ENCODE assay signal across 8 mouse cellular contexts in genomic region chr9:96363581-96364140, GRCm38 (mm10). TPM values are rescaled to one million over a fixed set of nuclear protein-coding genes. Genes with fewer than 3 reads are reported as not detected.
A peak's percentile ranks its signal among the peaks of the same experiment; 100 is the strongest.
DNase-seq lines count a peak whose midpoint lies in the region; ATAC-seq and TF ChIP-seq lines count a peak whose summit lies in the region.

No protein-coding gene starts in this region.

- no peaks in the 10 kb centered on the region for H3K9me3 ChIP-seq in embryonic facial prominence, embryonic 12.5 days
- H3K9me3 ChIP-seq in limb, embryonic 10.5 days (replicated peaks), result no peaks in the 10 kb centered on the region
- H3K9me3 ChIP-seq in midbrain, embryonic 11.5 days (ENCODE audit: control insufficient read depth, low read length), result no peaks in the 10 kb centered on the region

- H3K27ac ChIP-seq in embryonic facial prominence, embryonic 12.5 days, result peak overlapping the region; percentile 97
- peak overlapping the region; percentile 95 for H3K27ac ChIP-seq in limb, embryonic 10.5 days
- H3K27ac ChIP-seq in midbrain, embryonic 11.5 days (ENCODE audit: low read depth, low read length), result peak overlapping the region; percentile 88
- H3K27ac ChIP-seq in small intestine, adult 2 months (ENCODE audit: insufficient read depth, low read depth, low read length), result peak overlapping the region; percentile 95

- peak overlapping the region; percentile 87 for H3K9ac ChIP-seq in embryonic facial prominence, embryonic 12.5 days
- H3K9ac ChIP-seq in midbrain, embryonic 11.5 days (ENCODE audit: low read length), result peak overlapping the region; percentile 87

- peak; percentile 58 to 63 for DNase-seq in urinary bladder, adult 18-20 months (ENCODE audit: low spot score in 2 of 2)
- DNase-seq in urinary bladder, postnatal 10 days (ENCODE audit: low spot score), result no peak
- DNase-seq in heart, adult 18-20 months, result peak; percentile 82 to 84
- peak; percentile 78 for DNase-seq in kidney, adult 18-20 months
- peak; percentile 77 for DNase-seq in limb, embryonic 10.5 days (ENCODE audit: low spot score)
- peak; percentile 98 for DNase-seq in midbrain, embryonic 11.5 days (ENCODE audit: low spot score, missing footprints)

- H3K36me3 ChIP-seq in embryonic facial prominence, embryonic 12.5 days, result no peaks in the 10 kb centered on the region
- peaks cover 4% of the 10 kb centered on the region for H3K36me3 ChIP-seq in limb, embryonic 10.5 days
- H3K36me3 ChIP-seq in midbrain, embryonic 11.5 days (ENCODE audit: control insufficient read depth, insufficient read depth, low read length), result no peaks in the 10 kb centered on the region
- no peaks in the 10 kb centered on the region for H3K36me3 ChIP-seq in small intestine, adult 2 months (ENCODE audit: control insufficient read depth, insufficient read depth, low read length)

- peak; percentile 57 for ATAC-seq in embryonic facial prominence, embryonic 12.5 days (ENCODE audit: insufficient number of reproducible peaks, insufficient read depth, low FRiP score, low TSS enrichment)
- ATAC-seq in midbrain, embryonic 11.5 days (ENCODE audit: low FRiP score), result peak; percentile 72

- peak overlapping the region; percentile 82 for H3K4me3 ChIP-seq in embryonic facial prominence, embryonic 12.5 days
- H3K4me3 ChIP-seq in limb, embryonic 10.5 days, result peak overlapping the region; percentile 90
- H3K4me3 ChIP-seq in midbrain, embryonic 11.5 days (ENCODE audit: low read depth, low read length), result peak overlapping the region; percentile 69
- H3K4me3 ChIP-seq in small intestine, adult 2 months (ENCODE audit: low read depth, low read length), result peak overlapping the region; percentile 100

- no peaks in the 10 kb centered on the region for H3K27me3 ChIP-seq in embryonic facial prominence, embryonic 12.5 days
- H3K27me3 ChIP-seq in limb, embryonic 10.5 days (ENCODE audit: low read depth, poor library complexity, severe bottlenecking), result no peaks in the 10 kb centered on the region
- H3K27me3 ChIP-seq in midbrain, embryonic 11.5 days (ENCODE audit: control insufficient read depth, insufficient read depth, low read length), result no peaks in the 10 kb centered on the region
- H3K27me3 ChIP-seq in small intestine, adult 2 months (ENCODE audit: control insufficient read depth, insufficient read depth, low read length), result no peaks in the 10 kb centered on the region

- peak overlapping the region; percentile 69 for H3K4me2 ChIP-seq in embryonic facial prominence, embryonic 12.5 days (replicated peaks)
- H3K4me2 ChIP-seq in midbrain, embryonic 11.5 days, result peak overlapping the region; percentile 62

- no peak for TF ChIP-seq POLR2A in small intestine, adult 2 months (IDR thresholded peaks at IDR 0.05; ENCODE audit: low read depth, low read length)

- under 1% methylated on average over 54 of the region's 64 CpGs for WGBS in embryonic facial prominence, embryonic 12.5 days
- under 1% methylated on average over 64 of the region's 64 CpGs for WGBS in limb, embryonic 10.5 days
- WGBS in midbrain, embryonic 11.5 days, result under 1% methylated on average over 59 of the region's 64 CpGs
- WGBS in small intestine, adult 2 months, result under 1% methylated on average over 64 of the region's 64 CpGs

- no peak for TF ChIP-seq CTCF in small intestine, adult 2 months (IDR thresholded peaks at IDR 0.05; ENCODE audit: extremely low read depth, insufficient read length, insufficient replicate concordance, low read depth, low read length)

- H3K4me1 ChIP-seq in embryonic facial prominence, embryonic 12.5 days, result peaks cover 19% of the 10 kb centered on the region
- peaks cover 34% of the 10 kb centered on the region for H3K4me1 ChIP-seq in limb, embryonic 10.5 days
- peaks cover 15% of the 10 kb centered on the region for H3K4me1 ChIP-seq in midbrain, embryonic 11.5 days (ENCODE audit: control insufficient read depth, insufficient read depth, low read length)
- H3K4me1 ChIP-seq in small intestine, adult 2 months (ENCODE audit: control insufficient read depth, insufficient read depth, insufficient read length, low read length), result peaks cover 5% of the 10 kb centered on the region; the same call in 1 of the 2 replicates

RNA-seq across cellular contexts. Expression of gene Atp1b3, which starts 0.6 kb away (rescaled TPM):
- 136 and 137 TPM in 2 replicates for polyA plus RNA-seq in embryonic facial prominence, embryonic 12.5 days (2016; fragmentation: Nextera tagmentation; extraction: Ambion mirVana)
- 10 to 100 TPM; 51.6 to 63.6 TPM for total RNA-seq in heart, adult 18-20 months (2021)
- polyA plus RNA-seq in limb, embryonic 10.5 days (2016; fragmentation: Nextera tagmentation; extraction: Ambion mirVana), result 148 and 162 TPM in 2 replicates
- 194 and 208 TPM in 2 replicates for polyA plus RNA-seq in midbrain, embryonic 11.5 days (2014; fragmentation: Nextera tagmentation; extraction: Ambion mirVana)
- polyA plus RNA-seq in small intestine, adult 2 months (2012; rRNA removed), result 21.5 and 23.5 TPM in 2 replicates
